Mouse (Mus musculus): ENCODE data around the gene Ms4a4b. TPM values are rescaled to one million over a fixed set of nuclear protein-coding genes. Genes with fewer than 3 reads are reported as not detected.
"Not testable (repeated sequence)": the region's sequence is repeated elsewhere in the genome, so short reads cannot be mapped to it uniquely, and the experiment has no call there.

Gene Ms4a4b
- polyA plus RNA-seq, 1 experiment from 2014 or later = not detected

- no peaks in the 10 kb centered on the region for H3K9me3 ChIP-seq
- H3K9ac ChIP-seq = no peak overlapping the region
- H3K27ac ChIP-seq (replicated peaks) = no peak overlapping the region
- ATAC-seq (ENCODE audit: extremely low read depth, insufficient number of reproducible peaks, low FRiP score, low TSS enrichment) = no peak
- no peaks in the 10 kb centered on the region for H3K27me3 ChIP-seq (replicated peaks)
- 69% methylated on average over 2 of the region's 2 CpGs for WGBS
- no peaks in the 10 kb centered on the region for H3K4me1 ChIP-seq
- H3K4me3 ChIP-seq = no peak overlapping the region
- no peaks in the 10 kb centered on the region for H3K36me3 ChIP-seq
- no peak overlapping the region for H3K4me2 ChIP-seq
These were observed 3.9 kb downstream of the Ms4a4b start for GRCm38 (mm10) chr19:11447238-11447637.

GRCm38 (mm10) chr19:11459041-11459440, 15.7 kb downstream of the Ms4a4b start:
- not testable (repeated sequence) for H3K4me3 ChIP-seq; H3K36me3 ChIP-seq; ATAC-seq (ENCODE audit: extremely low read depth, insufficient number of reproducible peaks, low FRiP score, low TSS enrichment); H3K27me3 ChIP-seq (replicated peaks); H3K9ac ChIP-seq; H3K4me1 ChIP-seq; H3K27ac ChIP-seq (replicated peaks); H3K4me2 ChIP-seq; H3K9me3 ChIP-seq
- WGBS = 75% methylated on average over 4 of the region's 4 CpGs

- H3K27me3 ChIP-seq (replicated peaks); H3K4me3 ChIP-seq; H3K36me3 ChIP-seq; H3K27ac ChIP-seq (replicated peaks); H3K9ac ChIP-seq; H3K4me2 ChIP-seq; H3K9me3 ChIP-seq; H3K4me1 ChIP-seq; ATAC-seq (ENCODE audit: extremely low read depth, insufficient number of reproducible peaks, low FRiP score, low TSS enrichment): not testable (repeated sequence)
- WGBS = 38% methylated on average over 1 of the region's 1 CpGs
These were observed 21.4 kb downstream of the Ms4a4b start for GRCm38 (mm10) chr19:11464795-11465194.

GRCm38 (mm10) chr19:11466471-11466870, 23.1 kb downstream of the Ms4a4b start:
- Histone ChIP-seq H3K4me2 (no peak overlapping the region), H3K4me3 (no peak overlapping the region), H3K9ac (no peak overlapping the region), H3K27me3 (replicated peaks) (no peaks in the 10 kb centered on the region), H3K9me3 (no peaks in the 10 kb centered on the region), H3K27ac (replicated peaks) (no peak overlapping the region), H3K36me3 (no peaks in the 10 kb centered on the region), H3K4me1 (no peaks in the 10 kb centered on the region)
- 65% methylated on average over 5 of the region's 5 CpGs for WGBS
- ATAC-seq (ENCODE audit: extremely low read depth, insufficient number of reproducible peaks, low FRiP score, low TSS enrichment) = no peak

GRCm38 (mm10) chr19:11468361-11468760, 25.0 kb downstream of the Ms4a4b start:
- not testable (repeated sequence) for H3K9ac ChIP-seq; ATAC-seq (ENCODE audit: extremely low read depth, insufficient number of reproducible peaks, low FRiP score, low TSS enrichment); H3K4me2 ChIP-seq; H3K9me3 ChIP-seq; H3K27ac ChIP-seq (replicated peaks); H3K4me1 ChIP-seq; H3K27me3 ChIP-seq (replicated peaks); H3K4me3 ChIP-seq; H3K36me3 ChIP-seq
- WGBS = 49% methylated on average over 1 of the region's 1 CpGs

GRCm38 (mm10) chr19:11469215-11469614, 25.9 kb downstream of the Ms4a4b start, which contains the start of gene Ms4a6c:
Gene Ms4a6c, plus strand, starts transcription at chr19:11469366.
- H3K36me3 ChIP-seq; H3K27ac ChIP-seq (replicated peaks); H3K4me2 ChIP-seq; ATAC-seq (ENCODE audit: extremely low read depth, insufficient number of reproducible peaks, low FRiP score, low TSS enrichment); H3K4me1 ChIP-seq; H3K9ac ChIP-seq; H3K4me3 ChIP-seq; H3K9me3 ChIP-seq; H3K27me3 ChIP-seq (replicated peaks): not testable (repeated sequence)
- WGBS = 55% methylated on average over 4 of the region's 4 CpGs

- Histone ChIP-seq H3K27me3 (replicated peaks) (no peaks in the 10 kb centered on the region), H3K4me1 (no peaks in the 10 kb centered on the region), H3K9me3 (no peaks in the 10 kb centered on the region), H3K9ac (no peak overlapping the region), H3K36me3 (no peaks in the 10 kb centered on the region), H3K4me2 (no peak overlapping the region), H3K4me3 (no peak overlapping the region), H3K27ac (replicated peaks) (no peak overlapping the region)
- WGBS = 64% methylated on average over 2 of the region's 2 CpGs
- no peak for ATAC-seq (ENCODE audit: extremely low read depth, insufficient number of reproducible peaks, low FRiP score, low TSS enrichment)
These were observed 36.4 kb downstream of the Ms4a4b start for GRCm38 (mm10) chr19:11479714-11480113.

GRCm38 (mm10) chr19:11482684-11483083, 39.3 kb downstream of the Ms4a4b start:
- WGBS = 75% methylated on average over 2 of the region's 2 CpGs
- H3K9me3 ChIP-seq = no peaks in the 10 kb centered on the region

GRCm38 (mm10) chr19:11483941-11484340, 40.6 kb downstream of the Ms4a4b start:
- Histone ChIP-seq H3K27me3 (replicated peaks) (no peaks in the 10 kb centered on the region), H3K4me1 (no peaks in the 10 kb centered on the region), H3K9ac (no peak overlapping the region), H3K27ac (replicated peaks) (no peak overlapping the region), H3K4me2 (no peak overlapping the region), H3K9me3 (no peaks in the 10 kb centered on the region), H3K36me3 (no peaks in the 10 kb centered on the region), H3K4me3 (no peak overlapping the region)
- 64% methylated on average over 4 of the region's 4 CpGs for WGBS
- ATAC-seq (ENCODE audit: extremely low read depth, insufficient number of reproducible peaks, low FRiP score, low TSS enrichment) = no peak

More at GRCm38 (mm10) chr19:11482684-11483083, 39.3 kb downstream of the Ms4a4b start:
- Histone ChIP-seq H3K27ac (replicated peaks) (no peak overlapping the region), H3K36me3 (no peaks in the 10 kb centered on the region), H3K4me3 (no peak overlapping the region), H3K9ac (no peak overlapping the region), H3K27me3 (replicated peaks) (no peaks in the 10 kb centered on the region), H3K4me2 (no peak overlapping the region), H3K4me1 (no peaks in the 10 kb centered on the region)
- no peak for ATAC-seq (ENCODE audit: extremely low read depth, insufficient number of reproducible peaks, low FRiP score, low TSS enrichment)

- H3K9me3 ChIP-seq = no peaks in the 10 kb centered on the region
- 70% methylated on average over 3 of the region's 3 CpGs for WGBS
These were observed 41.0 kb downstream of the Ms4a4b start for GRCm38 (mm10) chr19:11484388-11484787.

GRCm38 (mm10) chr19:11485266-11485665, 41.9 kb downstream of the Ms4a4b start:
- no peak overlapping the region for H3K4me2 ChIP-seq
- H3K9ac ChIP-seq = no peak overlapping the region
- H3K27ac ChIP-seq (replicated peaks) = no peak overlapping the region
- H3K4me1 ChIP-seq = no peaks in the 10 kb centered on the region
- no peaks in the 10 kb centered on the region for H3K36me3 ChIP-seq
- 76% methylated on average over 3 of the region's 3 CpGs for WGBS
- no peak for ATAC-seq (ENCODE audit: extremely low read depth, insufficient number of reproducible peaks, low FRiP score, low TSS enrichment)
- no peaks in the 10 kb centered on the region for H3K27me3 ChIP-seq (replicated peaks)
- no peaks in the 10 kb centered on the region for H3K9me3 ChIP-seq
- no peak overlapping the region for H3K4me3 ChIP-seq

More at GRCm38 (mm10) chr19:11484388-11484787, 41.0 kb downstream of the Ms4a4b start:
- H3K9ac ChIP-seq = no peak overlapping the region
- H3K4me2 ChIP-seq = no peak overlapping the region
- no peak overlapping the region for H3K4me3 ChIP-seq
- no peak for ATAC-seq (ENCODE audit: extremely low read depth, insufficient number of reproducible peaks, low FRiP score, low TSS enrichment)
- no peaks in the 10 kb centered on the region for H3K27me3 ChIP-seq (replicated peaks)
- H3K36me3 ChIP-seq = no peaks in the 10 kb centered on the region
- H3K4me1 ChIP-seq = no peaks in the 10 kb centered on the region
- no peak overlapping the region for H3K27ac ChIP-seq (replicated peaks)

GRCm38 (mm10) chr19:11485746-11486145, 42.4 kb downstream of the Ms4a4b start, which contains the start of gene Gm8369:
Gene Gm8369, plus strand, starts transcription at chr19:11485938.
- ATAC-seq (ENCODE audit: extremely low read depth, insufficient number of reproducible peaks, low FRiP score, low TSS enrichment) = no peak
- Histone ChIP-seq H3K4me3 (no peak within 1 kb of the TSS), H3K9me3 (no peaks in the 10 kb centered on the region), H3K27ac (replicated peaks) (no peak within 1 kb of the TSS), H3K4me1 (no peaks in the 10 kb centered on the region), H3K4me2 (no peak within 1 kb of the TSS), H3K27me3 (replicated peaks) (no peaks in the 10 kb centered on the region), H3K9ac (no peak within 1 kb of the TSS), H3K36me3 (no peaks in the 10 kb centered on the region)
- WGBS = 54% methylated on average over 2 of the region's 2 CpGs
